Mouse (Mus musculus) urinary bladder, postnatal 25 days (tissue): ENCODE measurements around the gene Pou2f3.

Experiments used
- DNase-seq: peaks from one replicate; pipeline ENCODE4 v3.0.0; 2022; ENCODE audit warnings: low spot score

The Pou2f3 gene

DNA sequence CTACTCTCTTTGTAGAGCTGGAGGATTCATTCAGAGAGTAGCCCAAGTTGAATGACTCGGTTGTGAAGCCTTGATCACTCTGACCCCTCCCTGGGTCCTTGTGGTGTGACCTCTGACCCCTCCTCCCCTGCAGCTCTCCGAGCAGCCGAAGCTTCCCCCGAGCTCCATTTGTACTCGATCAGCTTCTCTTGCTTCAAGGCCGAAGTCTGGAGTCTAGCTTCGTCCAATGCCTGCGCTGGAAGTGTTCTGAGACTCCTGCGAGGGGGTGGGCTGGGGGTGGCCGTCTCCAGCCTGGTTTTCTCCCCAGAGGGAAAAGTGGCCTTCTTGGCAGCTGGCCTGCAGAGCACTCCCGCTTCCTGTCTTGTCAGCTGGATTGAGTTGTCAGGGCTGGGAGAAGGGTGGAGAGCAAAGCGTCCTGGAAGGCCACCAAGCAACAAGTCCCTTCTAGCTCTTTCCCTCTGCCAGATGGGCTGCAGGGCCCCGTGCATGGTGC, at the start of gene Pou2f3:
Gene Pou2f3, minus strand, starts transcription at position 180 of the 493 bp plus-strand sequence.
- no peak for DNase-seq

DNA sequence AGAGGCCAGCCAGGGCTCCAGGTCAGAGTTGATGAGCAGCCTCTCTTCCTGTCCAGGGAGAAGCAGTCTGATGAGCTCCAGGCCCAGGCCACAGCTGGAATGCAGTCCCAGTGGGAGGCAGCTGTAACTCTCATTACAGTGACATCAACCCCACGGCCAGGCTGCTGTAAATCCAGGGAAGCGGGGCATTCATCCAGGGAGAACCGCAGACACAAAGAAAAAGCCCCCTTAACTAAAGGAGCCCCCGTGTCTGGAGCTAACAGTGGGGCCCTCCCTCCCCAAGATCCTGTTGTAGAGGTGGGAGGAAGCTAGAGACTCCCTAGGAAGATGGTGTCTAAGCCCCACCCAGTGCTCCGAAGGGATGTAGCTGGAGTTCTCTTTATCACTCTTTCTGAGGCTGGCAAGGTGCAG, 43.1 kb upstream of the Pou2f3 start:
- DNase-seq, result no peak

DNA sequence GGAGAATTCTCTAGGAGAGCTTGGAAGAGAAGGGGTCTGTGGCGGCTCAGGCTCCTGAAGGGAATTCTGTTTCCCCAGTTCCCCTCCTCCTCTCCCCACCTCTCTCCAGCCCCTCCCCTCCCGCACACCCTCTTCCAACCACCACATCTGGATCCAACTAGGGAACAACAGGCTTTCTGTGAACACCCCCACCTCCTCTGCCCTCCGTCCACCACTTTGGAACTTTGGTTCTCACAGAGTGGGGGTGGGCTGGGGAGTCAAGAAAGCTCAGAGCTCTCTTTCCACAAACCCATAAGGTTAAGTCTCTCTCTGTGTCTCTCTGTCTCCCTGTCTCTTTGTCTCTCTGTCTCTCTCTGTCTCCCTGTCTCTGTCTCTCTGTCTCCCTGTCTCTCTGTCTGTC, 42.6 kb upstream of the Pou2f3 start:
- DNase-seq, result no peak

DNA sequence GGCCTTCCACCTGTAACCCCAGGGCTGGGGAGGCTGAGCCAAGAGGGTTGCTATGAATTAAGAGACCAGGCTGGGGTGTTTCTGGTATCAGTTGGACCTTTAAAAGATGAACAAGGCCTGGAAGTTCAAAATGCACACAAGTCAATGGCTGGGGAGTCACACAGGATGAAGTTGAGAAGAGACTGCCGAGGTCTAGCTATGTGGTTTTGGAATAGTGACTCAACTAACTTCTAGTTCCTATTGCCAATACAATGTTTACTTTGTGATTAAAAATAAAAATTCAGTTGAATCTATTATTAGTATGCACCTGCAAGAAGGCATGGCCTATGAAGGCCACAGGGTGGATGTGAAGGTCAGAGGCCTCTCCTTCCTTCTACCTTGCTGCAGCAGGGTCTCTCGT, 41.6 kb upstream of the Pou2f3 start:
- DNase-seq, result no peak

DNA sequence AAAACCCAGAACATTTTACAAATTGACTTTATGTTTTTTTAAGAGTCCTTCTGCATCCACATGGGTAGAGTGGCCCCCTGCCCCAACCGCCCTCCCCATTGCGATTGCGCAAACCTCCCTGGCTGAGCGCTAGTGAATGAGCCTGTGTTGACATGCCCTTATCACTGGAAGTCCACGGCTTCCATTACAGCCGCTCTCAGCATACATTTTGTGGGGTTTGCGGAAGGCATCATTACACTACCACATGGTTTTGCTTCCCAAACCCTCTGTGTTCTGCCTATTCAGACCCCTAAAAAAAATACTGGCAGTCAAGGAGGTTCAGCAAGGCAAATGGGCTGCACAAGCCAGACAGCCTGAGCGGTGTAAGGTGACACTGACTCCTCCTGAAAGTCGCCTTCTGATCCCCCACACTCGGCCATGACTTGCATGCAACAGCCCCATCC, 36.6 kb upstream of the Pou2f3 start:
- no peak for DNase-seq

DNA sequence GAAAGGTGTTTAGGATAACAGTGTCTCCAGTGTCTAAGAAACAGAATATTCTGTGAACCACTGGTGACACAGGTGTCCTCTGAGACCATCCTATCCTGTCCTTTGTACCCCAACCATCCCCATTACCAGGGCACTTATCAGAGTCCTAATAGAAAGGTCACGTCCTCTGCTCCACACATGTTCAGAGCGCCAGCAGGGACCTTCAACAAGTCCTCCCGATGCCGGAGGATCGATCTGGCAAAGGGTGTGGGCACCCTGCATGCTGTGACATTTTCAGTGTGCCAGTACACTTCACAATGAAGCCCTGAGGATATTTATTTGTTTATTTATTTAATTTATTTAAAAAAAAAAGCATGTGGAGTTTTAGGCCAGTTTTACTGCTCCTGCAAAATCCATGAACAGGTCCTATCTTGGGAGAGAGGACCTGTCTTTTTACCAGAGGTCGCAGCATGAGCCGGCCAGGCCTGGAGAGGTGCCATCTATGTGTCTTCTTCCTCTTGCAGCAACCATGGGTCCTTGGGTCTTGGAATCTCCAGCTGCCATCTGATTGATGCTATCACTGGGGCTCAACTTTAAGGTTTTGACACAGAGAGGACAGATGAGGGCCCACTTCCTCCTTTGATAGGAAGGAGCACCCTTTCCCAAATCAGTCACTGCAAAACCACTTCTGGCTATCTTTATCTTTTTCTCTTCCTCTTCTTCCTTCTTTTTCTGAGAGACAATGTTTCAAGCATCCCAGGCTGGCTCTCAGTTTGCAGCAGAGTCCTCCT, 35.8 kb upstream of the Pou2f3 start:
- no peak for DNase-seq

DNA sequence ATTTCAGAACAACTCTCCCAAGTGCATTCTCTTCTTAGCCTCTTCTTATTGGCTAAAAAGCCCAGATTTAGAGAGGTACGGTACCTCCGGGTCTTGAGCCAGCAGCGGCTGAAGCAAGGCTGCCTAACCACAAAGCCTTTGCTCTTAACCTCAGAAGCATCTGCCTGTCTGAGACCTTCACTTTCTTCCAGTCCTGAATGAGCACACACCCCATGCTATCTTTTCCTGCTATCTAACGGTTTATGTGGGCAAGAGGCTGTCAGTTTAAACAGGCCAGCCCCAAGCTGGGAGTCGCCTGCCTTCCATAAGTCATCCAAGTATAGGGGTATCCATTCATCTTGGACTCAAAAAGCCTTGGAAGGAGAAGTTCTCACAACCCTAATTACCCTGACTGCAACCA, 32.3 kb upstream of the Pou2f3 start:
- no peak for DNase-seq

DNA sequence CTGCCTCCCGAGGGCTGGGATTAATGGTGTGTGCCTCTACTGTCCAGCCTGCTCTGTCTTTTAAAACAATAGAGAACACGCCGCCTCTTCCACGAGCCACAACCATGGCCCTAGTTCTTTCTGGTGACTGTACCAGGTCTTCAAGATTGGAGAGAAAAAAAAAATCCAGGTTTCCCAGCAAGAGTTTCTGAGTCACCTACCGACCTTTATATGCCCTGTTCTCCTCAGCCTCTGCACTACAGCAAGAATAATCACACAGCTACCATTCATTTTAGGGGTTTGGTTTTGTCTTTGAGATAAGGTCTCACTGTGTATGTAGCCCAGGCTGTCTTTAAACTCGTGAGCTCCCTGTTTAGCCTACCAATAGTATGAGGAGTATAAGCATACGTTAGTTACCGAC, 31.8 kb upstream of the Pou2f3 start:
- no peak for DNase-seq

DNA sequence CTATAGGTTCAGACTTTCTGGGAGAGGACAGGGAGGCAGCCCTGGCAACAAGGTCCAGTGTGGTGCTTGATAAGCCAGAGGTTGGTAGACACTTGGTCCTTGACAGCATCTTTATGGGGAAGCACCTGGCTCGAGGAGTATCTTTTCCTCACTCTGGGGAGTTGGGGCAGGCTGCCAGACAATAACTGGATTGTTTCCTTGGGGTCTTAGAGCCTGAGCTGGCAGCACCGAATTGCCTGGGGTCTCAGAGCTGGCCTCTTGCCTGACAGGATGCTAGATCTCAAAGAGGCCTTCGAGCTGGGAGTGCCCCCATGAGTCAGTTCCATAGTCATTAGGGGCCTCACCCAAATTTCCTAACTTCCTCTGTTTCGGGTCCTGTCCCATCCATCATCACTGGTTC, 31.1 kb upstream of the Pou2f3 start:
- DNase-seq, result no peak

DNA sequence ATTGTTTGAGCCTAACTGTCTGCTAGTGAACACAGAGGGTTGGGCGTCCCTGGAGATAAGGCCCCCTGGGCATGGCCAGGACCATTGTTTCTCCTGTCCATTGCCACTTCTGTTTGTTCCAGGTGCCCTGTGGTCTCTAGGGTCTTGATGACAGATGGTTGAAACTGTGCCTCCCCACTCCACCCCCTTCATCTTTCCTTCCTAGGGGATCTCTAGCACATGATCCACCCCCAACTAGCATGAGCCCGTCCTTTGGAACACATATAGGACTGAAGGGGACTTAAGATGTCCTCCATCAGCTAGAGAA, 30.4 kb upstream of the Pou2f3 start:
- no peak for DNase-seq

DNA sequence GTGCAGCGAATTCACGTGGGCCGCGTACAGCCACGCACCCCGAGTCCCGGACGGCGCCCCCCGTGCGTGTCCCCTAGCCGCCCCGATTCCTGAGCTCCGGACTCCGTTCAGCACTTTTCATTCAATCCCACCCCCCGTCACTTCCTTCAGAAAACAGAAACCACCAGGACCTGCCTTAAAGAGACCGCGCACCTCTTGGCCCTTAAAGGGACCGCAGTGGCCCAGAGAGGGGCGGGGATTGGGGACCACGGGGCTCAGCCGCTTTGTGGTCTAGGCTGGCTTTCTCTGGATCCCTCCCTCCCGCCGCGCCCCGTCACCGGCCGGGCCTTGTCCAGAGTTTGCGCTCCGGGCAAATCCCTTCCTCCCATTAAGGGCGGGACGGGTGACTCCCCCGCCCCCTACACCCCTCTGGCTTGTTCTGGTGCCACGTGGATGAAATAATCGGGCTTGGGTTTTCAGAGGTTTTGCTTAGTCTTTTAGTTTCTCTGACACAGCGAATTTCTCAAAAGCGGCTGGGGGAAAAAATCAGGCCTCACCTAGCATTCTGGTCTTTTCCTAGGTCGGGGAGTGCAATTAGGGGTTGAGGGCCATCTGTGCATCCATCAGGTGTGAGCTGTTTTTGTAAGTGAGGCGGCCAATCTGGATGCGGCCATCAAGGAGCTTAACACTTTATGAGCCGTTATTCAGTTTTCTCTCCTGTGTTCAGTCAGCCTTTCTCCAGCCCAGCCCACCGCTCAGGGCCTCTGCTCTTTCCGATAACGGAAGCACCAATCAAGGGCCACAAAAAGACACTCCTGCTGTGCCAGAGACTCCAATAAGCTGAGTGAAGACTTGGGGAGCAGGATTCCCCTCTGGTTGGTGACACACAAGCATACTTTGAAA, 29.8 kb upstream of the Pou2f3 start, which contains the start of gene Oaf:
Gene Oaf, minus strand, starts transcription at position 200 of the 882 bp plus-strand sequence.
- peak; percentile 77 for DNase-seq

DNA sequence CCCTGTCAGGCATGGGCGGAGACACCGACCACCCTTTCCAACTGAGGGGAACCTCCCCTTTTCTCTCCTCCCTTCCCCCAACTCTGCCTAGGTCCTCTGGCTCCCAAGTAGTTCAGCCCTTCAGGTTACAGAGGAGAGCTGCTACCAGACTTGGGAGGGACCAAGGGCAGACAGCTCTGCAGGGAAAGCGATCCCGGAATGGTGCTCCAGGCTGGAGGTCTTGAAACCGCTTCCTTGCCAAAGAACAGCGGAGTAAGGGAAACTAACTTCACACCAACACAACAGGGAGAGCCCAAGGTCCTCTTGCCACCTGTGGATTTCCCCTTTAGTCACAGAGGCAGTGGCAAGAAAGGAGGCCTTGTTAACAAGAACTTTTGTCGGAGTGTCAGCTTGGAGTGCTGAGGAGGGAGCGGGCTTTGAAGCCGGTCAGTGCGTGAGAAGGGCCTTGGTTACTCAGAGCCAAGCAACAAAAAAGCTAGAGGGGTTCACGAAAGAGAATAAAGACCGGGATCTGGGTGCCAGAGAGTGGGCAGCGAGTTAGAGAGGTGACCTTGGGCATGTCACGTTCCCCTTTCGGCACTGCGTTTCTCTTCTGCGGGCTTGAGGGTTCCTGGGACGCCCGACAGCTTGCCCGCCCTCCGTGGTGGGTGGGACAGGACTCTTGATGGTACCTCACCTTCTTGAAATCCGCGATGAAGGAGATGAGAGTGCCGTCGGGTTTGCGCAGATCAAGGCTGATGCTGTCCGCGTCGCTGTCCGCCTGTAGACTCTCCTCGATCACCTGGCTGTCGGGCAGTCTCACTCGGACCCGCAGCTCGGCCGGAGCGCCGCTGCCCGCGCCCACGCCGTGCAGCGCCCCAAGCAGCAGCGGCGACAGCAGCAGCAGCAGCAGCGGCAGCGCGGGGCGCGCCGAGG, 28.7 kb upstream of the Pou2f3 start:
- DNase-seq, result no peak

DNA sequence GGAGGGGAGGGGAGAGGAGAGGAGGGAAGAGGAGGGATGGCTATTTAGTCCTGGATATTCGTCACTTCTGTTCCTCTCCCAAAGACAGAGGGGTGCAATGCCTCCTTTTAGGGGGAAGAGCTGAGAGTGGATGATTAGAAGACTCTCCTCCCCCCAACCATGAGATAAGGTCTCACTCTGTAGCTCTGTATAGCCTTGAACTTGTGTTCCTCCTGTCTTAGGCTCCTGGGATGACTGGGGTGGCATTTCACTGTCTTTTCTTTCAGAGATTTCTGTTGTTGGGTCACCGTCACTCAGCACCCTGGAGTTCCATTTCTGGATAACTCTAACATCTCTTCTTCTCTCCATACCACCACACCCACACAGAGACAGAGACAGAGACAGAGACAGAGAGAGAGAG, 28.0 kb upstream of the Pou2f3 start:
- no peak for DNase-seq

DNA sequence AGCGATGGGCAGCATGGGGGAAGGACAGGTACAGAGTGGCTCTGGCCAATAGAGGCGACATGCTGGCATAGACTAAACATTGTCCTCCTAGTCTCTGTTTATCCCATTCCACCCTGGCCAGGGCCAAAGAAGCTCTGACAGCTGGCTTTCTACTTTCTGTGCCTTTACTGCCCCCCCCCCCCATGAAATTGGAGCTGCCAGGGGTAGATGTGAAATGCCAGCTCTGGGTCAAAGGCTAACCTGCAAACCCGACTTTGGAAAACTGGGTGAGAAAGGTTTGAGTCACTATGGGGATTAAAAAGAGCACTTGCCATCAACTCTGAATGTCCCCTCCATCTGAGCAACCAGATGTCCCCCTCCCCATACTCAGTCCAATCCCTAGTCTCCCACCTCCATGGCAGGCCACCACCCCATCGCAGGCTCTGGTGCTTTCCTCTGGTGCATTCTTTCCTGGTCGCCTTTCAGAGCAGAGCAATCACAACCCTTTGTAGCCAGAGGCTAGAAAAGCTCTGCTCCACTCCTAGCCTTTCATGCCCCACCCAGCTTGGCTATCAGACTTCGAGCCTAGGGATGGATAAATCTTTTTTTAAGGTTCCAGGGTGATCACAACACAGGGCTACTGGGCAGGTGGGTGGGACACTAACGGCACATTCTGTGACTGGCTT, 27.1 kb upstream of the Pou2f3 start:
- no peak for DNase-seq

DNA sequence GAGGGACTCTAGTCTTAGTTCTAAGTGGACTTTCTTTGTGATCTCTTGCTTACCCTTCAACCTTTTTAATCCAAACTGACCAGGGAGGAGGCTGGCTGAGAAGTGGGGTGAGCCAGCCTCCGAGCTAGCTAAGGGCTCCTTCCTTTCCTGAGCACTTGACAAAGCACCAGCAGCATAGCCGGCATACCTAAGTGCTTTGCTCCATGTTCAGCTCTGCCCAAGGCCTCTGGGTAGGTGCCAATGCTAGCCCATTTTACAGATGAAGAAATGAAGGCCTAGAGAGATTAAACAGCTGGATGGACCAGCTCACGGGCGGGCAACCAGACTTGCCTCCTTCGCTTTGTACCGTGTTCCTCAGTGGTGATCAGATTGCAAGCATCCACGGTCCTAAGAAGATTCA, 26.4 kb upstream of the Pou2f3 start:
- no peak for DNase-seq

DNA sequence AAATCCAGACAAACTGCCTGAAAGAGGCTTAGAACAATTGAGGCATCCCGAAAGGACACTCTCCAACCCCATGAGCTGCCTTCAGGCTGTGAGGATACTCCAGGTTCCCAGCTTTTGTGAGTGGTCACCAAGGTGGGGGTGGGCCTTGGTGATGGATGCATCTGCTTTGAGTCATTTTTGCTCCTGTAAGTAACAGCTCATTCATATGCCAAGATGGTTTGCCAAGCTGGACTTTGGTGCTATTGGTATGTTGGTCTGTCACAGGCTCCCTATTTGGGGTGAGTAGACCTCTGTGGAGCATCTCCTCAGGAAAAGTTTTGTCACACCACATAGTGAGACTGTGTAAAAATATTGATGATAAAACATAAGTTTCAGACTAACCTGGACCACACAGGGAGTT, 25.9 kb upstream of the Pou2f3 start:
- no peak for DNase-seq

DNA sequence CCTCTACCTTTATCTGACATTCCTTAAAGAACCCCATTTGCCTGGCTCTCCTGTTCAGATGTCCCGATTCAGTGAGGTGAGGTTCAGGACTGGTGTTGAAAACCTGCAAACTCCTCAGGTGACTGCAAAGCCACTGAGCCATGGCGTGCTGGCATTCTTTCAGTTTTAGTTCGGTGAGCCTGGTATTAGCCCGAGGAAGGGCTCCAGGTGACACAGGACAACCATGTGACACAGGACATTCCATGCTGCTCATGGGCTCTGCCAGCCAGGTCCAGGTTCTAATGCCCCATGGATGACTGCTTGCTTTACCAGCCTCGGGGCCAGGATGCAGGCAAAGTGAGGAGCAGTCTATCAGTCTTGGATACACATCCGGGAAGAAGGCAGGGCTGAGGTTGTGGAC, 25.2 kb upstream of the Pou2f3 start:
- no peak for DNase-seq

DNA sequence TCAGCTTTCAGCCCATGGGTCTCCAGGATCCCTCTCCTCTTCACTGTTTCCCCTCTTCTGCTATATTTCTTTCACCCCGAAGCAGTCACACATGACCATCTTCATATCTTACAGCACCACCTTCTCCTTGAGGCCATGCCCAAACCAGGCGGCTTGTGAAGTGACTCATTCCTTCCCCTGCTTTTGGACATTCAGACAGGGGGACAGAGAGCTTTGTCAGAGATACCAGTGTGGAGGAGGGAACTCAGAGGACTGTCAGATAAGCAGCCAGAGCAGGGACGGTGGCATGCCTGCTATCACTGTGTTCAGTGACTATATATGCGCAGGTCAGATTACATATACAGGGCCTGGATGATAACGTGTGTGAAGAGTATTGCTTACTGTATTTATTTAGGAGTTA, 24.3 kb upstream of the Pou2f3 start:
- no peak for DNase-seq

DNA sequence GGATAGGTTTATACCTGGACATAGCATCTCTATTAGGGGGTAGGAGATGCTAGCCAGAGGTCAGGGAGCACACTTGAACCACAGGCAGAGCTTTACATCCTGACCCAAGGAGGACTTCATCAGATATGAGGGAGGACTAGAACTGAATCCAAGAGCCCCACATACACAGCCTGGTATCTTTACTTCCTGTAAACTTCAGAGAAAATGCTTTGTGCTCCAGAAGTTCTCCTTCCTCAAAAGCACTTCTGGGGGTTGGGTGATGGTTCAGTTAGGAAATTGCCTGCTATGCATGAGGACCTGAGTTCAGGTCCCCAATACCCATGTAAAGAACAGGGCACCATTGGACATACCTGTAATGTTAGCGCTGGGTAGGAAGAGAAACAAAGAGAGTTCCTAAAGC, 23.3 kb upstream of the Pou2f3 start:
- no peak for DNase-seq

DNA sequence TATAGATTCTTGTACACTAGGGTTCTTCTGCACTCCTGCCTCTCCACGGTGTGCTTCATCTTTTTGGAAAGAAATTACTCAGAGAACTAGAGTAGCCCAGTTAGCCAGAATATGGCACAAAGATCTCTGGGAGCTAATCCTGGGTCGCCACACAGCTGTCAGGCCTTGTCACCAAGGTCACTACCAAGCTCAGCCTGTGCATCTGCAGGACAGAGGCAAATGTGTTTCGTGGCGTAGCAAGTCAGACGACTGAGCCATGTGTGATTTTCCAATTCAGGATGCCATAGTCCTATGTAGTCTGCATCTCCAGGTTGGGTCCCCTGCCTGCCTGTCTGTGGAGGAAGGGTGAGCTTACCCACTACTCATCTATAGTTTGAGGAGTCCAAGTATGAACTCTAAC, 22.9 kb upstream of the Pou2f3 start:
- DNase-seq, result no peak

DNA sequence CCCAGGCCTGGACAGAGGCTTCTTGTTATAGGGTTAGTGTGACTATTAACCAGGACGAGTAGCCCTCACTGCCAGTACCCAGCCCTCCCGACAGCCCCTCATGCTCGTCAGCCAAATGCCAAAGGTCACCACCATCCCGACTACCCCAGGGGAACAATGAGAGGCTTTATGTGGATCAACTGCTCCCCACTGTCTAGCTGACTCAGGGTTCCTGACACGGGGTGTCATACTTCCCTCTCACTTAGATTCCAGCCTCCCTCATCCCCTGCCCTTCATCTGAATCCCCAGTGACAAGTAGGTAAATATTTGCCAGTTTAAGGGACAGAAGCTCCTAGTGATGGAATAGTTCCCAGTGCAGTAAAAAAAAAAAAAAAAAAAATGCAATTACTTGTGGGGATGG, 22.1 kb upstream of the Pou2f3 start:
- no peak for DNase-seq

DNA sequence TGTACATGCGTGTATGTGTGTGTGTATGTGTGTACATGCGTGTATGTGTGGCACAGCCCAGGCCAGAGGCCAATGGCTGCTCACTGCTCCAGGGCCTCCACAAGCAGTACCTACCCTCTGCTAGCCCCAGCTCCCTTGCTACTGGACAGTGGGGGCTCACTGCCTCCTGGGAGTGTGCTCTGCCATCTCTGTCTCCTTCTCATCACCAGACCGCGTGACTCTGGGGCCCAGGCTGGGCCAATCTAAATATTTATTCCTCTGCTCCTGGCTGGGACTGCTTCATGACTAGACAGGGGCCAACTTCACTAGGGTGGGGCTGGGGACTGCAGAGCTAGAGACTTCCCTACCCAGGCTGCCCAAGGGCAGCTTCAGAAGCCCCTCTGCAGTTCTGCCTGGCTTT, 21.6 kb upstream of the Pou2f3 start:
- no peak for DNase-seq
